Mouse (Mus musculus) CH12.LX (cell line): ENCODE measurements around the gene Nfe2l1. TPM values are rescaled to one million over a fixed set of nuclear protein-coding genes. Genes with fewer than 3 reads are reported as not detected.

ENCODE experiments used
- DNase-seq: peaks from one replicate; pipeline ENCODE4 v3.0.0-alpha.2; 2013; ENCODE audit errors: extremely low read depth
- H3K27ac ChIP-seq: 2 replicates; pipeline ENCODE4 v1.5.1; 2012; ENCODE audit warnings: low read depth, mild to moderate bottlenecking, control low read depth, moderate library complexity; ENCODE audit not compliant: insufficient read depth
- H3K27me3 ChIP-seq: replicated peaks from 2 replicates; pipeline ENCODE3; 2012; ENCODE audit warnings: inconsistent platforms
- H3K36me3 ChIP-seq, 2 experiments: replicated peaks in 1 of 2; 2 replicates each; pipeline versions ENCODE3 to v1.6.1; 2012; ENCODE audit warnings: inconsistent platforms in 1 of 2, low read length in 1 of 2, mild to moderate bottlenecking in 1 of 2, mixed read lengths in 1 of 2, moderate library complexity in 1 of 2; ENCODE audit not compliant: control insufficient read depth in 1 of 2, insufficient read depth in 1 of 2
- H3K4me1 ChIP-seq, 2 experiments: 2 replicates each; pipeline ENCODE4 v1.6.1; 2012; ENCODE audit warnings: inconsistent platforms in 1 of 2, moderate library complexity in 1 of 2; ENCODE audit not compliant: insufficient read depth in 2 of 2, control insufficient read depth in 1 of 2
- H3K4me2 ChIP-seq: 2 replicates; pipeline ENCODE4 v1.6.1; 2012; ENCODE audit warnings: low read depth, mild to moderate bottlenecking, control low read depth; ENCODE audit not compliant: poor library complexity, insufficient read depth, severe bottlenecking
- H3K4me3 ChIP-seq, 3 experiments: fragments of 150-350 bp in 1 of 3; sonication (generic) in 1 of 3; replicated peaks in 1 of 3; 2 replicates each; pipeline versions ENCODE3 to v1.5.1; 2011 to 2012; ENCODE audit warnings: low read depth in 2 of 3, low read length in 2 of 3, mild to moderate bottlenecking in 2 of 3, moderate library complexity in 2 of 3, control low read depth in 1 of 3, improper control_type of control experiment in 1 of 3, inconsistent platforms in 1 of 3, mixed read lengths in 1 of 3; ENCODE audit not compliant: poor library complexity in 1 of 3
- H3K79me2 ChIP-seq: replicated peaks from 2 replicates; pipeline ENCODE4 v1.6.1; 2012; ENCODE audit warnings: mild to moderate bottlenecking, moderate library complexity; ENCODE audit not compliant: control insufficient read depth, poor library complexity, insufficient read depth, severe bottlenecking; ENCODE audit errors: extremely low read depth
- H3K9ac ChIP-seq: 2 replicates; pipeline ENCODE4 v1.6.1; 2012; ENCODE audit warnings: low read depth, mild to moderate bottlenecking, control low read depth, moderate library complexity; ENCODE audit not compliant: insufficient read depth
- H3K9me3 ChIP-seq: replicated peaks from 2 replicates; pipeline ENCODE3; 2012; ENCODE audit warnings: low read length, inconsistent platforms, mixed read lengths
- BHLHE40 ChIP-seq: IDR thresholded peaks from 2 replicates; pipeline ENCODE4 v1.6.1; 2011; ENCODE audit warnings: mild to moderate bottlenecking, low read depth, low read length, improper control_type of control experiment
- CHD1 ChIP-seq: IDR thresholded peaks from 2 replicates; pipeline ENCODE4 v1.6.1; 2012; ENCODE audit warnings: low read depth, low read length, improper control_type of control experiment, inconsistent platforms
- CHD2 ChIP-seq: IDR thresholded peaks from 2 replicates; pipeline ENCODE4 v1.6.1; 2011; ENCODE audit warnings: low read length, improper control_type of control experiment
- CTCF ChIP-seq, 2 experiments: IDR thresholded peaks in 1 of 2; conservative IDR thresholded peaks in 1 of 2; 2 replicates each; pipeline ENCODE4 v1.5.1; 2011 to 2012; ENCODE audit warnings: low read depth in 2 of 2, low read length in 2 of 2, improper control_type of control experiment in 1 of 2, inconsistent platforms in 1 of 2, mild to moderate bottlenecking in 1 of 2, moderate library complexity in 1 of 2
- E2F4 ChIP-seq: IDR thresholded peaks from 2 replicates; pipeline ENCODE4 v1.6.1; 2011; ENCODE audit warnings: low read depth, low read length, improper control_type of control experiment; ENCODE audit not compliant: insufficient replicate concordance
- EP300 ChIP-seq: IDR thresholded peaks from 2 replicates; pipeline ENCODE4 v1.6.1; 2011; ENCODE audit warnings: low read length, improper control_type of control experiment
- HCFC1 ChIP-seq: IDR thresholded peaks from 2 replicates; pipeline ENCODE4 v1.6.1; 2012; ENCODE audit warnings: low read depth, mild to moderate bottlenecking, inconsistent platforms, low read length, improper control_type of control experiment
- JUND ChIP-seq: conservative IDR thresholded peaks from 2 replicates; pipeline ENCODE4 v1.6.1; 2011; ENCODE audit warnings: low read depth, low read length, improper control_type of control experiment
- MAFK ChIP-seq: IDR thresholded peaks from 2 replicates; pipeline ENCODE4 v1.6.1; 2011; ENCODE audit warnings: low read length, improper control_type of control experiment; ENCODE audit not compliant: insufficient replicate concordance
- MEF2A ChIP-seq: IDR thresholded peaks from 2 replicates; pipeline ENCODE4 v1.6.1; 2014; ENCODE audit warnings: low read depth, mild to moderate bottlenecking, inconsistent platforms, low read length, improper control_type of control experiment, borderline replicate concordance
- MXI1 ChIP-seq: IDR thresholded peaks from 2 replicates; pipeline ENCODE4 v1.6.1; 2011; ENCODE audit warnings: mild to moderate bottlenecking, low read depth, low read length, improper control_type of control experiment
- MYC ChIP-seq: IDR thresholded peaks from 2 replicates; pipeline ENCODE4 v1.6.1; 2011; ENCODE audit warnings: low read depth, mild to moderate bottlenecking, improper control_type of control experiment, low read length
- NELFE ChIP-seq: IDR thresholded peaks from 2 replicates; pipeline ENCODE4 v1.6.1; 2011; ENCODE audit warnings: low read depth, low read length, improper control_type of control experiment
- NRF1 ChIP-seq: IDR thresholded peaks from 2 replicates; pipeline ENCODE4 v1.6.1; 2014; ENCODE audit warnings: low read depth, mild to moderate bottlenecking, inconsistent platforms, low read length, improper control_type of control experiment, moderate library complexity
- POLR2AphosphoS2 ChIP-seq: IDR thresholded peaks from 2 replicates; pipeline ENCODE4 v1.6.1; 2011; ENCODE audit warnings: low read depth, low read length, improper control_type of control experiment
- RCOR1 ChIP-seq: conservative IDR thresholded peaks from 2 replicates; pipeline ENCODE4 v1.6.1; 2012; ENCODE audit warnings: low read depth, mild to moderate bottlenecking, inconsistent platforms, low read length, improper control_type of control experiment
- SMC3 ChIP-seq: IDR thresholded peaks from 2 replicates; pipeline ENCODE4 v1.6.1; 2011; ENCODE audit warnings: low read depth, low read length, improper control_type of control experiment
- UBTF ChIP-seq: IDR thresholded peaks from 2 replicates; pipeline ENCODE4 v1.6.1; 2012; ENCODE audit warnings: low read depth, mild to moderate bottlenecking, inconsistent platforms, low read length, improper control_type of control experiment, moderate library complexity
- USF1 ChIP-seq: IDR thresholded peaks from 2 replicates; pipeline ENCODE4 v1.6.1; 2014; ENCODE audit warnings: low read depth, mild to moderate bottlenecking, inconsistent platforms, low read length, improper control_type of control experiment
- ZC3H11A ChIP-seq: IDR thresholded peaks from 2 replicates; pipeline ENCODE4 v1.6.1; 2012; ENCODE audit warnings: low read depth, mild to moderate bottlenecking, inconsistent platforms, low read length, improper control_type of control experiment
- ZKSCAN1 ChIP-seq: IDR thresholded peaks from 2 replicates; pipeline ENCODE4 v1.6.1; 2012; ENCODE audit warnings: low read depth, inconsistent platforms, low read length, improper control_type of control experiment, borderline replicate concordance
- ZMIZ1 ChIP-seq: IDR thresholded peaks from 2 replicates; pipeline ENCODE4 v1.6.1; 2012; ENCODE audit warnings: low read depth, mild to moderate bottlenecking, inconsistent platforms, low read length, improper control_type of control experiment
- dilution Hi-C: fragments of 300-500 bp; cut with MboI; formaldehyde crosslinking; loops from 2 replicates; pipeline ENCODE4 v1.14.3; 2020; ENCODE audit warnings: low sequenced_read_pairs; ENCODE audit not compliant: extremely low pct_unique_long_range_greater_than_20kb, extremely low pct_ligation_motif_present
- in situ Hi-C: fragments of 300-500 bp; cut with MboI; formaldehyde crosslinking; loops from 3 replicates; pipeline ENCODE4 v1.14.3; 2019; ENCODE audit warnings: low sequenced_read_pairs, low pct_ligation_motif_present, low pct_unique_long_range_greater_than_20kb, mixed read lengths
- polyA plus RNA-seq: library from polyadenylated mRNA; unstranded; fragments of >175 nt; gene quantifications from 2 replicates; pipeline ENCODE4 v1.2.1, GENCODE M21; 2012; ENCODE audit warnings: low read depth; ENCODE audit not compliant: insufficient read length
- total RNA-seq, 2 experiments: library from RNA; depleted of rRNA; stranded (reverse); fragments of 300-350 nt in 1 of 2; fragments of >200 nt in 1 of 2; gene quantifications; 2 replicates each; pipeline ENCODE4 v1.2.3; 2012 to 2014

The Nfe2l1 gene
- total and polyA plus RNA-seq, 3 experiments: 77.7 to 169 (median 145) TPM

- no peak overlapping the region for H3K4me2 ChIP-seq
- H3K79me2 ChIP-seq: peaks cover 58% of the 10 kb centered on the region
- H3K4me3 ChIP-seq: no peak overlapping the region
- H3K9me3 ChIP-seq: no peaks in the 10 kb centered on the region
- peaks cover 38 to 57% of the 10 kb centered on the region in 2 experiments for H3K4me1 ChIP-seq
- H3K36me3 ChIP-seq: peaks cover 82 to 97% of the 10 kb centered on the region in 2 experiments
- H3K9ac ChIP-seq: no peak overlapping the region
- H3K27ac ChIP-seq: no peak overlapping the region
- TF ChIP-seq BHLHE40: no peak
- no peak for TF ChIP-seq NRF1
- peak; percentile 79; the same call in 1 of the 2 replicates for TF ChIP-seq POLR2AphosphoS2
- peak; percentile 57 for TF ChIP-seq ZMIZ1
- in situ Hi-C loops (no loop called here), dilution Hi-C loops (no loop called here)
- H3K27me3 ChIP-seq: no peaks in the 10 kb centered on the region
- no peak for DNase-seq
Measured at GRCm38 (mm10) chr11:96816494-96816893, 13.3 kb downstream of the Nfe2l1 start.

- Histone ChIP-seq H3K4me3 (no peak overlapping the region), H3K9me3 (no peaks in the 10 kb centered on the region), H3K9ac (no peak overlapping the region), H3K4me1 (peaks cover 33 to 52% of the 10 kb centered on the region in 2 experiments), H3K36me3 (peaks cover 76 to 95% of the 10 kb centered on the region in 2 experiments), H3K27ac (no peak overlapping the region), H3K79me2 (peaks cover 52% of the 10 kb centered on the region), H3K4me2 (no peak overlapping the region), H3K27me3 (no peaks in the 10 kb centered on the region)
- in situ Hi-C loops: no loop called here
- TF ChIP-seq EP300 (no peak), SMC3 (no peak), NELFE (no peak), CTCF (conservative IDR thresholded peaks at IDR 0.05 in 1 of 2, IDR thresholded peaks at IDR 0.05 in 1 of 2; ENCODE audit: low read depth in 2 of 2, low read length in 2 of 2) (no peak), JUND (no peak), ZC3H11A (no peak), ZKSCAN1 (no peak), NRF1 (no peak), UBTF (no peak), MYC (no peak), HCFC1 (no peak), RCOR1 (no peak), USF1 (no peak), E2F4 (no peak), BHLHE40 (no peak), MXI1 (no peak), MAFK (no peak), CHD2 (no peak), MEF2A (no peak), CHD1 (no peak)
- no peak for DNase-seq
- dilution Hi-C loops: no loop called here
Measured at GRCm38 (mm10) chr11:96815895-96816294, 13.9 kb downstream of the Nfe2l1 start.
